Mouse (Mus musculus) forebrain, postnatal 0 days (tissue): ENCODE data around the gene Trappc13. TPM values are rescaled to one million over a fixed set of nuclear protein-coding genes. Genes with fewer than 3 reads are reported as not detected.

ENCODE experiments used
- ATAC-seq: fragments of 200-750 bp; cut with Nextera tagmentation; 2 replicates; pipeline ENCODE4 v1.8.0; 2017; ENCODE audit warnings: mild to moderate bottlenecking, moderate library complexity
- DNase-seq: peaks from one replicate; pipeline ENCODE4 v3.0.0-alpha.2; 2015
- H3K27ac ChIP-seq: fragments of 300-500 bp; sonication (generic); 2 replicates; pipeline ENCODE4 v1.5.1; 2014; ENCODE audit warnings: low read depth, mild to moderate bottlenecking, antibody characterized with exemption, low read length, moderate library complexity, mixed read lengths
- H3K27me3 ChIP-seq: fragments of 300-500 bp; sonication (generic); 2 replicates; pipeline ENCODE4 v1.6.1; 2014; ENCODE audit warnings: mild to moderate bottlenecking, low read length, mixed read lengths; ENCODE audit not compliant: insufficient read depth
- H3K36me3 ChIP-seq: fragments of 300-500 bp; sonication (generic); 2 replicates; pipeline ENCODE4 v1.6.1; 2014; ENCODE audit warnings: mild to moderate bottlenecking, moderate library complexity; ENCODE audit not compliant: insufficient read depth
- H3K4me1 ChIP-seq: fragments of 300-500 bp; sonication (generic); 2 replicates; pipeline ENCODE4 v1.6.1; 2014; ENCODE audit warnings: antibody characterized with exemption; ENCODE audit not compliant: insufficient read depth
- H3K4me2 ChIP-seq: fragments of 300-500 bp; sonication (generic); 2 replicates; pipeline ENCODE4 v1.6.1; 2014; ENCODE audit warnings: low read depth, mild to moderate bottlenecking, moderate library complexity
- H3K4me3 ChIP-seq: fragments of 300-500 bp; sonication (generic); 2 replicates; pipeline ENCODE4 v1.5.1; 2014; ENCODE audit warnings: low read depth, low read length, mixed read lengths
- H3K9ac ChIP-seq: fragments of 300-500 bp; sonication (generic); 2 replicates; pipeline ENCODE4 v1.6.1; 2014; ENCODE audit warnings: mild to moderate bottlenecking
- H3K9me3 ChIP-seq: fragments of 300-500 bp; sonication (generic); 2 replicates; pipeline ENCODE4 v1.6.1; 2016; ENCODE audit warnings: low read length
- CTCF ChIP-seq: sonication (generic); IDR thresholded peaks from 2 replicates; pipeline ENCODE4 v1.5.1; 2016; ENCODE audit warnings: antibody characterized with exemption, control low read depth, low read depth
- WGBS: fragments of 180-500 bp; shearing (Covaris S2); extraction: QIAGEN DNeasy Blood & Tissue Kit; methylation state at CpG from one replicate; pipeline ENCODE4 v1.1.7; 2014; 5-methylcytosine and 5-hydroxymethylcytosine counted together
- polyA plus RNA-seq: library from polyadenylated mRNA; unstranded; fragments of >200 nt; fragmentation: Nextera tagmentation; extraction: Ambion mirVana; gene quantifications from 2 replicates; pipeline ENCODE4 v1.2.1, GENCODE M21; 2015
- total RNA-seq: library from RNA; depleted of rRNA; stranded (reverse); fragments of >200 nt; gene quantifications from 2 replicates; pipeline ENCODE4 v1.2.3, GENCODE M21; 2014

The Trappc13 gene
- total and polyA plus RNA-seq, 2 experiments from 2014 or later = 49.0 to 55.4 TPM

GRCm38 (mm10) chr13:104178650-104179121 is 417 bp upstream of the Trappc13 start, which contains the start of gene Trim23:
Trim23 (plus strand) TSS chr13:104178797.
- peak; percentile 99 for ATAC-seq
- WGBS = 2% methylated on average over 38 of the region's 38 CpGs
- DNase-seq = peak; percentile 100
- H3K9ac ChIP-seq = peak within 1 kb of the TSS; percentile 86
- peak within 1 kb of the TSS; percentile 81 for H3K27ac ChIP-seq
- H3K9me3 ChIP-seq = no peaks in the 10 kb centered on the region
- H3K36me3 ChIP-seq = peaks cover 19% of the 10 kb centered on the region
- H3K4me2 ChIP-seq = peak within 1 kb of the TSS; percentile 80
- peak within 1 kb of the TSS; percentile 80 for H3K4me3 ChIP-seq
- H3K4me1 ChIP-seq = peaks cover 14% of the 10 kb centered on the region
- peak; percentile 56 for TF ChIP-seq CTCF
- H3K27me3 ChIP-seq = no peaks in the 10 kb centered on the region

GRCm38 (mm10) chr13:104176874-104177273 is 1.4 kb downstream of the Trappc13 start:
- H3K4me2 ChIP-seq = peak overlapping the region; percentile 39
- TF ChIP-seq CTCF = no peak
- 72% methylated on average over 3 of the region's 3 CpGs for WGBS
- peaks cover 14% of the 10 kb centered on the region for H3K4me1 ChIP-seq
- no peak for ATAC-seq
- no peaks in the 10 kb centered on the region for H3K9me3 ChIP-seq
- H3K36me3 ChIP-seq = peaks cover 9% of the 10 kb centered on the region
- H3K9ac ChIP-seq = no peak overlapping the region
- peak overlapping the region; percentile 21; the same call in 1 of the 2 replicates for H3K4me3 ChIP-seq
- DNase-seq = no peak
- H3K27ac ChIP-seq = no peak overlapping the region
- H3K27me3 ChIP-seq = no peaks in the 10 kb centered on the region

GRCm38 (mm10) chr13:104172498-104172897 is 5.8 kb downstream of the Trappc13 start:
- no peak overlapping the region for H3K27ac ChIP-seq
- H3K9me3 ChIP-seq = no peaks in the 10 kb centered on the region
- H3K9ac ChIP-seq = no peak overlapping the region
- TF ChIP-seq CTCF = no peak
- no peak overlapping the region for H3K4me2 ChIP-seq
- H3K27me3 ChIP-seq = no peaks in the 10 kb centered on the region
- ATAC-seq (no peak), DNase-seq (no peak)
- no peak overlapping the region for H3K4me3 ChIP-seq
- peaks cover 6% of the 10 kb centered on the region for H3K36me3 ChIP-seq
- H3K4me1 ChIP-seq = peaks cover 8% of the 10 kb centered on the region

- 92% methylated on average over 5 of the region's 5 CpGs for WGBS
- no peaks in the 10 kb centered on the region for H3K9me3 ChIP-seq
- no peak overlapping the region for H3K9ac ChIP-seq
- H3K4me3 ChIP-seq = no peak overlapping the region
- DNase-seq = no peak
- peaks cover 6% of the 10 kb centered on the region for H3K36me3 ChIP-seq
- H3K27ac ChIP-seq = no peak overlapping the region
- TF ChIP-seq CTCF = no peak
- ATAC-seq = no peak
- no peak overlapping the region for H3K4me2 ChIP-seq
- H3K4me1 ChIP-seq = peaks cover 4% of the 10 kb centered on the region
- H3K27me3 ChIP-seq = no peaks in the 10 kb centered on the region
Observed at GRCm38 (mm10) chr13:104171711-104172110, 6.6 kb downstream of the Trappc13 start.

GRCm38 (mm10) chr13:104155686-104156085 is 22.6 kb downstream of the Trappc13 start:
- Histone ChIP-seq H3K4me2 (no peak overlapping the region), H3K9me3 (no peaks in the 10 kb centered on the region), H3K4me3 (no peak overlapping the region), H3K27me3 (no peaks in the 10 kb centered on the region), H3K9ac (no peak overlapping the region), H3K36me3 (peaks cover 34% of the 10 kb centered on the region), H3K27ac (no peak overlapping the region), H3K4me1 (no peaks in the 10 kb centered on the region)
- TF ChIP-seq CTCF = no peak
- 85% methylated on average over 1 of the region's 1 CpGs for WGBS
- no peak for DNase-seq
- no peak for ATAC-seq

GRCm38 (mm10) chr13:104155106-104155505 is 23.2 kb downstream of the Trappc13 start:
- 92% methylated on average over 7 of the region's 7 CpGs for WGBS

GRCm38 (mm10) chr13:104154180-104154579 is 24.1 kb downstream of the Trappc13 start:
- H3K9me3 ChIP-seq = no peaks in the 10 kb centered on the region
- no peak overlapping the region for H3K9ac ChIP-seq
- TF ChIP-seq CTCF = no peak
- H3K27ac ChIP-seq = no peak overlapping the region
- 94% methylated on average over 5 of the region's 5 CpGs for WGBS
- no peaks in the 10 kb centered on the region for H3K4me1 ChIP-seq
- DNase-seq (no peak), ATAC-seq (no peak)
- H3K27me3 ChIP-seq = no peaks in the 10 kb centered on the region
- peaks cover 27% of the 10 kb centered on the region for H3K36me3 ChIP-seq
- no peak overlapping the region for H3K4me3 ChIP-seq
- H3K4me2 ChIP-seq = no peak overlapping the region

More at GRCm38 (mm10) chr13:104155106-104155505, 23.2 kb downstream of the Trappc13 start:
- Histone ChIP-seq H3K36me3 (peaks cover 31% of the 10 kb centered on the region), H3K4me3 (no peak overlapping the region), H3K4me2 (no peak overlapping the region), H3K9me3 (no peaks in the 10 kb centered on the region), H3K4me1 (no peaks in the 10 kb centered on the region), H3K27ac (no peak overlapping the region), H3K27me3 (no peaks in the 10 kb centered on the region), H3K9ac (no peak overlapping the region)
- TF ChIP-seq CTCF = no peak
- no peak for ATAC-seq
- no peak for DNase-seq
